Mouse (Mus musculus): ENCODE measurements around the gene Cpeb3.
"Not testable (repeated sequence)": the region's sequence is repeated elsewhere in the genome, so short reads cannot be mapped to it uniquely, and the experiment has no call there.

Cpeb3 gene

GRCm38 (mm10) chr19:37088043-37088748 is 120.2 kb downstream of the Cpeb3 start:
- no peak for DNase-seq (ENCODE audit: low spot score)

GRCm38 (mm10) chr19:37084546-37084945 is 123.9 kb downstream of the Cpeb3 start:
- DNase-seq (ENCODE audit: low spot score): no peak

- DNase-seq (ENCODE audit: low spot score): no peak
These were observed 126.9 kb downstream of the Cpeb3 start for GRCm38 (mm10) chr19:37081467-37081866.

- no peak for DNase-seq (ENCODE audit: low spot score)
These were observed 129.2 kb downstream of the Cpeb3 start for GRCm38 (mm10) chr19:37079151-37079550.

- DNase-seq (ENCODE audit: low spot score): no peak
These were observed 129.8 kb downstream of the Cpeb3 start for GRCm38 (mm10) chr19:37078571-37078970.

GRCm38 (mm10) chr19:37078064-37078463 is 130.3 kb downstream of the Cpeb3 start:
- no peak for DNase-seq (ENCODE audit: low spot score)

GRCm38 (mm10) chr19:37077258-37077657 is 131.1 kb downstream of the Cpeb3 start:
- DNase-seq (ENCODE audit: low spot score): not testable (repeated sequence)

GRCm38 (mm10) chr19:37076646-37077045 is 131.8 kb downstream of the Cpeb3 start:
- no peak for DNase-seq (ENCODE audit: low spot score)

GRCm38 (mm10) chr19:37076116-37076515 is 132.3 kb downstream of the Cpeb3 start:
- no peak for DNase-seq (ENCODE audit: low spot score)

GRCm38 (mm10) chr19:37075690-37076089 is 132.7 kb downstream of the Cpeb3 start:
- no peak for DNase-seq (ENCODE audit: low spot score)

- DNase-seq (ENCODE audit: low spot score): peak; percentile 33
These were observed 133.7 kb downstream of the Cpeb3 start for GRCm38 (mm10) chr19:37074726-37075125.

- DNase-seq (ENCODE audit: low spot score): no peak
These were observed 134.1 kb downstream of the Cpeb3 start for GRCm38 (mm10) chr19:37074276-37074675.

GRCm38 (mm10) chr19:37072871-37073629 is 135.4 kb downstream of the Cpeb3 start:
- no peak for DNase-seq (ENCODE audit: low spot score)

GRCm38 (mm10) chr19:37069243-37069642 is 139.2 kb downstream of the Cpeb3 start:
- no peak for DNase-seq (ENCODE audit: low spot score)

GRCm38 (mm10) chr19:37060078-37060477 is 148.3 kb downstream of the Cpeb3 start:
- no peak for DNase-seq (ENCODE audit: low spot score)

- DNase-seq (ENCODE audit: low spot score): peak; percentile 56
These were observed 148.8 kb downstream of the Cpeb3 start for GRCm38 (mm10) chr19:37059623-37060022.

GRCm38 (mm10) chr19:37057161-37057905 is 151.1 kb downstream of the Cpeb3 start:
- no peak for DNase-seq (ENCODE audit: low spot score)

GRCm38 (mm10) chr19:37055976-37056556 is 152.3 kb downstream of the Cpeb3 start:
- DNase-seq (ENCODE audit: low spot score): no peak

GRCm38 (mm10) chr19:37050643-37051345 is 157.6 kb downstream of the Cpeb3 start:
- peak; percentile 61 for DNase-seq (ENCODE audit: low spot score)

- DNase-seq (ENCODE audit: low spot score): no peak
These were observed 159.9 kb downstream of the Cpeb3 start for GRCm38 (mm10) chr19:37048507-37048906.

GRCm38 (mm10) chr19:37044431-37044830 is 164.0 kb downstream of the Cpeb3 start:
- DNase-seq (ENCODE audit: low spot score): no peak

GRCm38 (mm10) chr19:37040906-37041305 is 167.5 kb downstream of the Cpeb3 start:
- no peak for DNase-seq (ENCODE audit: low spot score)
